35 mouse cellular contexts compared by ENCODE assay signal in the genomic region with DNA sequence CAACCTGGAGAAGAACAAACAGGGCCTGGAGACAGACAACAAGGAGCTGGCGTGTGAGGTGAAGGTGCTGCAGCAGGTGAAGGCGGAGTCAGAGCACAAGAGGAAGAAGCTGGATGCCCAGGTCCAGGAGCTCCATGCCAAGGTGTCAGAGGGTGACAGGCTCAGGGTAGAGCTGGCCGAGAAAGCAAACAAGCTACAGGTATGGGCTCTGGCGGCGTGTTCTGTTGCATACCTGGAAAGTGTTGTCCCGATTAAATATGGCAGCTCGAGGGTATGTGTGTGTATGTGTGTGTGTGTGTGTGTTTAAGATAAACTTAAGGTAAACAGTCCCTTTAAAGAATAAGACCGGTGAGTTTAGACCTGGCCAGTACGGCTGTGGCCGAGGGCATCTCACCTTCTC.
"Had no signal": no experiment of that assay in that cellular context is flagged by ENCODE, and none has a peak within 500 bp of the region (broad histone marks: within the 10 kb centered on the region; RNA-seq: fewer than 3 reads in every experiment).

No protein-coding gene starts in this region.

- DNase-seq: heart, postnatal 10 days; heart, postnatal 14 days; heart, postnatal 36 days; heart, postnatal 4 days; kidney, adult 11 months; kidney, adult 18-20 months; kidney, adult 2 months; kidney, adult 8-10 months; kidney, adult 9 months; kidney, postnatal 10 days; kidney, postnatal 14 days; kidney, postnatal 25 days; kidney, postnatal 36 days; kidney, postnatal 4 days; layer of hippocampus, adult 9-11 months; layer of hippocampus, postnatal 36 days had no signal

- H3K4me3 ChIP-seq: heart, embryonic 10.5 days; heart, embryonic 12.5 days; heart, embryonic 13.5 days; heart, embryonic 15.5 days; hindbrain, embryonic 10.5 days; hindbrain, embryonic 12.5 days; hindbrain, embryonic 13.5 days; hindbrain, embryonic 15.5 days; intestine, embryonic 15.5 days; kidney, embryonic 15.5 days; layer of hippocampus, adult 2 months had no signal

- H3K9ac ChIP-seq: heart, embryonic 12.5 days; heart, embryonic 13.5 days; heart, embryonic 15.5 days; hindbrain, embryonic 12.5 days; hindbrain, embryonic 13.5 days; hindbrain, embryonic 14.5 days; hindbrain, embryonic 15.5 days; intestine, embryonic 15.5 days; kidney, embryonic 15.5 days had no signal

- H3K9me3 ChIP-seq: heart, embryonic 10.5 days; heart, embryonic 12.5 days; heart, embryonic 13.5 days; heart, embryonic 15.5 days; hindbrain, embryonic 10.5 days; hindbrain, embryonic 12.5 days; hindbrain, embryonic 13.5 days; hindbrain, embryonic 15.5 days; intestine, embryonic 15.5 days; kidney, embryonic 15.5 days had no signal

- ATAC-seq: hindbrain, embryonic 16.5 days; hindbrain, postnatal 0 days; inflammation-experienced regulatory T-cells, adult 6 months; intestine, embryonic 15.5 days; intestine, embryonic 16.5 days; intestine, postnatal 0 days had no signal

- H3K4me1 ChIP-seq: heart, embryonic 10.5 days; heart, embryonic 12.5 days; heart, embryonic 13.5 days; heart, embryonic 15.5 days; hindbrain, embryonic 10.5 days; hindbrain, embryonic 12.5 days; hindbrain, embryonic 13.5 days; hindbrain, embryonic 15.5 days; intestine, embryonic 15.5 days; kidney, embryonic 15.5 days had no signal

- H3K27ac ChIP-seq: heart, embryonic 10.5 days; heart, embryonic 13.5 days; heart, embryonic 15.5 days; hindbrain, embryonic 10.5 days; hindbrain, embryonic 12.5 days; hindbrain, embryonic 13.5 days; hindbrain, embryonic 14.5 days; hindbrain, embryonic 15.5 days; hindbrain, postnatal 0 days; intestine, embryonic 15.5 days; kidney, embryonic 15.5 days; kidney, postnatal 0 days; layer of hippocampus, adult 2 months had no signal

- H3K4me2 ChIP-seq: heart, embryonic 11.5 days; heart, embryonic 12.5 days; heart, embryonic 13.5 days; heart, embryonic 15.5 days; hindbrain, embryonic 12.5 days; hindbrain, embryonic 13.5 days; hindbrain, embryonic 14.5 days; hindbrain, embryonic 15.5 days; intestine, embryonic 15.5 days; kidney, embryonic 15.5 days had no signal

- H3K27me3 ChIP-seq: heart, embryonic 12.5 days; heart, embryonic 13.5 days; heart, embryonic 15.5 days; hindbrain, embryonic 12.5 days; hindbrain, embryonic 13.5 days; hindbrain, embryonic 15.5 days; intestine, embryonic 15.5 days; kidney, embryonic 15.5 days had no signal
